Mouse (Mus musculus) liver, embryonic 13.5 days (tissue): ENCODE measurements around the gene Olfr619. TPM values are rescaled to one million over a fixed set of nuclear protein-coding genes. Genes with fewer than 3 reads are reported as not detected.

Source experiments
- ATAC-seq: fragments of 200-750 bp; cut with Nextera tagmentation; 2 replicates; pipeline ENCODE4 v1.8.0; 2017; ENCODE audit warnings: low read depth, mild to moderate bottlenecking, moderate number of reproducible peaks, moderate library complexity
- DNase-seq: peaks from one replicate; pipeline ENCODE4 v3.0.0; 2022
- H3K27ac ChIP-seq: fragments of 300-500 bp; sonication (generic); 2 replicates; pipeline ENCODE4 v1.5.1; 2015; ENCODE audit warnings: moderate library complexity, mild to moderate bottlenecking, inconsistent platforms
- H3K27me3 ChIP-seq: fragments of 300-500 bp; sonication (generic); 2 replicates; pipeline ENCODE4 v1.6.1; 2015; ENCODE audit warnings: mild to moderate bottlenecking, inconsistent platforms
- H3K36me3 ChIP-seq: fragments of 300-500 bp; sonication (generic); 2 replicates; pipeline ENCODE4 v1.6.1; 2015; ENCODE audit warnings: mild to moderate bottlenecking, inconsistent platforms
- H3K4me1 ChIP-seq: fragments of 300-500 bp; sonication (generic); replicated peaks from 2 replicates; pipeline ENCODE4 v1.6.1; 2015; ENCODE audit warnings: inconsistent platforms
- H3K4me2 ChIP-seq: fragments of 300-500 bp; sonication (generic); 2 replicates; pipeline ENCODE4 v1.6.1; 2015; ENCODE audit warnings: inconsistent platforms, mild to moderate bottlenecking, moderate library complexity
- H3K4me3 ChIP-seq: fragments of 300-500 bp; sonication (generic); replicated peaks from 2 replicates; pipeline ENCODE4 v1.5.1; 2015; ENCODE audit warnings: mild to moderate bottlenecking, inconsistent platforms
- H3K9ac ChIP-seq: fragments of 300-500 bp; sonication (generic); 2 replicates; pipeline ENCODE4 v1.6.1; 2015; ENCODE audit warnings: mild to moderate bottlenecking, inconsistent platforms
- H3K9me3 ChIP-seq: fragments of 300-500 bp; sonication (generic); replicated peaks from 2 replicates; pipeline ENCODE4 v1.6.1; 2016; ENCODE audit warnings: inconsistent platforms
- WGBS: fragments of 180-500 bp; shearing (Covaris S2); methylation state at CpG from one replicate; pipeline ENCODE4 v1.1.7; 2015; ENCODE audit not compliant: insufficient replicate concordance; 5-methylcytosine and 5-hydroxymethylcytosine counted together
- polyA plus RNA-seq: library from polyadenylated mRNA; unstranded; fragments of >200 nt; fragmentation: Nextera tagmentation; extraction: Ambion mirVana; gene quantifications from 2 replicates; pipeline ENCODE4 v1.2.1, GENCODE M21; 2015

Gene Olfr619
- not detected in 2 replicates for polyA plus RNA-seq

DNA sequence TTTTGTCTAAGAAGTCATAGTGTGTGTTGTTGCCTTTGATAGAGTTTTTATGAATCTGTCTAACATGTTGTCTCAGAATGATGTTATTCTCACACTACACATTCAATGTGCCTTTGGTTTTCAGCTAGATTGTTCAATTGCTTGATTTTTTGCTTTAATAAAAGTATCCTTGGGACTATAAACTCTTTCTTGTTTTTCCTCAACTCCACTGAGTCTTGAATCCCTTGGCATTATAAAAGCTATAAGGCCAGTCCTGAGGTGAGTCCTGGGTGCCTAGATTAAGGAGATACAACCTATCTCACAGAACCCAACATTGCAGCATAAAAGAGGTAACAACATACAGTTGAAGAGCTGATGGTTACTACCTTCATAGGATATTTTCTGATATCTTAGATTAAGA is at the start of gene Olfr619:
Gene Olfr619 (plus strand): TSS at position 301 of the 400 bp plus-strand sequence.
- H3K4me1 ChIP-seq = no peaks in the 10 kb centered on the region

GRCm38 (mm10) chr7:103555779-103556178 is 44.6 kb upstream of the Olfr619 start, which contains the start of gene Olfr615:
Gene Olfr615 (plus strand): TSS chr7:103556079.
- Histone ChIP-seq H3K27me3 (no peaks in the 10 kb centered on the region), H3K27ac (no peak within 1 kb of the TSS), H3K9me3 (no peaks in the 10 kb centered on the region), H3K4me2 (no peak within 1 kb of the TSS), H3K36me3 (no peaks in the 10 kb centered on the region), H3K9ac (no peak within 1 kb of the TSS), H3K4me1 (no peaks in the 10 kb centered on the region), H3K4me3 (no peak within 1 kb of the TSS)
- DNase-seq = no peak
- WGBS = 43% methylated on average over 2 of the region's 2 CpGs
- ATAC-seq = no peak

More for the DNA sequence above, at the start of gene Olfr619:
- no peak within 1 kb of the TSS for H3K4me3 ChIP-seq
- H3K27me3 ChIP-seq = no peaks in the 10 kb centered on the region
- no peak within 1 kb of the TSS for H3K27ac ChIP-seq
- DNase-seq = no peak
- no peaks in the 10 kb centered on the region for H3K9me3 ChIP-seq
- no peak for ATAC-seq
- no peak within 1 kb of the TSS for H3K4me2 ChIP-seq
- H3K9ac ChIP-seq = no peak within 1 kb of the TSS
- no peaks in the 10 kb centered on the region for H3K36me3 ChIP-seq

DNA sequence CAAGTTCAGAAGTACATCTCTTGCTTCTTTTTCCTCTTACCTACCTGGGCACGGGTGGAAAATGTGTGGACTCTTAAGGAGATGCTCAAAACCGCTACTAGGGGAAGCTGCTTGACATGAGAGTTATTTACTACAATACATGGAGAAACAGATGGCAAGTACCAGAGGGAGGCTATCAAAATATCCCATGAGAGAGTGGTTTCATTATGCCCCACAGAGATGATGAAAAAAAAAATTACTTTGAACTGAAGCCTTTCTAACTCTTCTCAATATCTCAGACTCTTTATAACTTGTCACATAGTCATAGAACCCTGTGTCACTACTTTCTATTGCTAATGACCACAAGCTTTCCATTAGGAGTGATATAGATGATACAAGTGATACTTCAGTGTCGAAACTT is 31.3 kb upstream of the Olfr619 start, which contains the start of gene Olfr616:
Gene Olfr616 (minus strand): TSS at position 101 of the 400 bp plus-strand sequence.
- Histone ChIP-seq H3K27me3 (no peaks in the 10 kb centered on the region), H3K9ac (no peak within 1 kb of the TSS), H3K9me3 (no peaks in the 10 kb centered on the region), H3K27ac (no peak within 1 kb of the TSS), H3K4me2 (no peak within 1 kb of the TSS), H3K36me3 (no peaks in the 10 kb centered on the region), H3K4me3 (no peak within 1 kb of the TSS), H3K4me1 (no peaks in the 10 kb centered on the region)
- DNase-seq (no peak), ATAC-seq (no peak)
- 44% methylated on average over 3 of the region's 3 CpGs for WGBS

DNA sequence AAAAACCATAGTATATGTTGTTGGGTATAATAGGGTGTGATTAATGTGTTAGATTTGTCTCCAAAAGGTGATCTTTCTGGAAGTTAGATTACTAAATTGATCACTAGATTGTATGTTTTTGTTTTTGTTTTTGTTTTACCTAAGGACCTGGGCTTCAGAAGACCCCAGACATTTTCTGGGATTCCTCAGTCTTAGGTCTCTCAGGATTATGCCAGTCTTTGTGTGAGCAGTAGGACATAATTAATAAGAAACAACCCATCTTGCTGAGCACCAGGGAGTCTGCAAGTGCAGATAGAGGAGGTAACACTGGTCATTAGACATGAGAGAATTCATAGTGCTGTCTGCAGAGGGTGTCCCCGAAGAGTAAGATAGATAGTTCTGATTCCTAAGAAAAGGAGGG is 27.6 kb upstream of the Olfr619 start, which contains the start of gene Olfr617:
Gene Olfr617 (plus strand): TSS at position 301 of the 400 bp plus-strand sequence.
- ATAC-seq (no peak), DNase-seq (no peak)
- Histone ChIP-seq H3K4me3 (no peak within 1 kb of the TSS), H3K36me3 (no peaks in the 10 kb centered on the region), H3K4me2 (no peak within 1 kb of the TSS), H3K9ac (no peak within 1 kb of the TSS), H3K27me3 (no peaks in the 10 kb centered on the region), H3K4me1 (no peaks in the 10 kb centered on the region), H3K27ac (no peak within 1 kb of the TSS), H3K9me3 (no peaks in the 10 kb centered on the region)
- 64% methylated on average over 1 of the region's 1 CpGs for WGBS

DNA sequence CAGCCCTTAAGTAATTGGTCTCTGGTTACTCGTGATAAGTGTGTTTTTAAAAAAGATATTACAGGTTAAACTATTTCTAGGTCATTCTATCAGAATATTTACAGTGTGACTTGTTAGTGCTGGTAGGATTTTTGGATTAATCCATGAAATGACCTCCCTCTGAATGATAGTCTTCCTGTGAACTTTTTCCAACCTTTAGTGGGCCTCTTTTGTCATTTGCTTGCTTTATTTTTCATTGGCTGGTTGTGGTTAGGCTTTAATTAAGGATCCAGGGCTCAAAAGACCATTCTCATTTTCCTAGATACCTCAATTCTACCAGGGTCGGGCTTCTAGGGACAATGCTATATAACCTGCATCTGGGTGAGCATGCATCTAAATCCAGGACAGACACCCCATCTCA is 10.6 kb upstream of the Olfr619 start, which contains the start of gene Olfr618:
Gene Olfr618 (plus strand): TSS at position 301 of the 400 bp plus-strand sequence.
- no peak within 1 kb of the TSS for H3K9ac ChIP-seq
- no peaks in the 10 kb centered on the region for H3K36me3 ChIP-seq
- no peaks in the 10 kb centered on the region for H3K9me3 ChIP-seq
- WGBS = 42% methylated on average over 2 of the region's 2 CpGs
- ATAC-seq = no peak
- no peak for DNase-seq
- no peaks in the 10 kb centered on the region for H3K4me1 ChIP-seq
- no peak within 1 kb of the TSS for H3K4me3 ChIP-seq
- no peak within 1 kb of the TSS for H3K27ac ChIP-seq
- no peak within 1 kb of the TSS for H3K4me2 ChIP-seq
- no peaks in the 10 kb centered on the region for H3K27me3 ChIP-seq

DNA sequence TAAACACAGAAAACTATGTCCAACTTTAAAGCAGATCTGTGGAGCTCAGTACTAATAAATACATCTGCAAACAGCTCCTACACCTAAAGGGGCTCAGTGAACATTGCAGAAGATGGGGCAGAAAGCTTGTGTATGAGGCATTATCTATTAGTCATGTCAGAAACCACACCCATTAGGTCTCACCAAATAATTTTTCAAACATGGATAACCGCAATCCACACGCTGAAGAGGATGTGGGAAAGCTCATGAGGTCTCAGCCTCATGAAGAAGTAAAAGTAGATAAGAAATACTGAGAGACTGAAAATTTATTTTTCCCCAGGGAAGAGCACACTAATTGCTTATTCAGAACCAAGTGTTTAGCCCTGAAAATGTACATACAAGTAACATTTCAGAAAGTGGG is 7.0 kb downstream of the Olfr619 start:
- Histone ChIP-seq H3K9ac (no peak overlapping the region), H3K36me3 (no peaks in the 10 kb centered on the region), H3K9me3 (no peaks in the 10 kb centered on the region), H3K27ac (no peak overlapping the region), H3K27me3 (no peaks in the 10 kb centered on the region), H3K4me1 (no peaks in the 10 kb centered on the region), H3K4me3 (no peak overlapping the region), H3K4me2 (no peak overlapping the region)
- ATAC-seq (no peak), DNase-seq (no peak)
- 28% methylated on average over 2 of the region's 2 CpGs for WGBS

- Histone ChIP-seq H3K4me2 (no peak within 1 kb of the TSS), H3K9ac (no peak within 1 kb of the TSS), H3K4me1 (no peaks in the 10 kb centered on the region), H3K9me3 (no peaks in the 10 kb centered on the region), H3K36me3 (no peaks in the 10 kb centered on the region), H3K4me3 (no peak within 1 kb of the TSS), H3K27ac (no peak within 1 kb of the TSS), H3K27me3 (no peaks in the 10 kb centered on the region)
- DNase-seq (no peak), ATAC-seq (no peak)
- 50% methylated on average over 2 of the region's 2 CpGs for WGBS
Measured at GRCm38 (mm10) chr7:103612434-103612833, 12.1 kb downstream of the Olfr619 start, which contains the start of gene Olfr620. Gene Olfr620 (minus strand): TSS chr7:103612534.

DNA sequence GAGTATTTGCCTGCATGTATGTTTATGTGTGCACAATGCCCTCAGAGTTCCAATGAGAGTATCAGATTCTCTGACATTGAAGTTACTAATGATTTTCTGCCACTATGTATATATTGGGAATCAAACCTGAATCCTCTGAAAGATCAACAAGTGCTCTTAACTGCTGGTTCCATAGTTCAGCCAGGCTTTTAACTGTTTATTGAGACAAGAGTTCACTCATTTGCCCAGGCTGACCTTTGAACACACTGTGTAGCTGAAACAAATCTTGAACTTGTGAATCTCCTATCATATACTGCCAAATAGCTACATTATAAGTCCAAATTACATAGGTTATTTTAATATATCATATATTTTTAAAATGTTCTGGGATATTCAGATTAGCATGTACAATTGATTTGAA is 36.4 kb downstream of the Olfr619 start:
- ATAC-seq = peak; percentile 39; the same call in 1 of the 2 replicates
- no peak for DNase-seq
- no peaks in the 10 kb centered on the region for H3K9me3 ChIP-seq
- H3K36me3 ChIP-seq = no peaks in the 10 kb centered on the region
- H3K9ac ChIP-seq = no peak overlapping the region
- no peak overlapping the region for H3K4me2 ChIP-seq
- no peak overlapping the region for H3K4me3 ChIP-seq
- H3K4me1 ChIP-seq = no peaks in the 10 kb centered on the region
- no peaks in the 10 kb centered on the region for H3K27me3 ChIP-seq
- H3K27ac ChIP-seq = no peak overlapping the region

DNA sequence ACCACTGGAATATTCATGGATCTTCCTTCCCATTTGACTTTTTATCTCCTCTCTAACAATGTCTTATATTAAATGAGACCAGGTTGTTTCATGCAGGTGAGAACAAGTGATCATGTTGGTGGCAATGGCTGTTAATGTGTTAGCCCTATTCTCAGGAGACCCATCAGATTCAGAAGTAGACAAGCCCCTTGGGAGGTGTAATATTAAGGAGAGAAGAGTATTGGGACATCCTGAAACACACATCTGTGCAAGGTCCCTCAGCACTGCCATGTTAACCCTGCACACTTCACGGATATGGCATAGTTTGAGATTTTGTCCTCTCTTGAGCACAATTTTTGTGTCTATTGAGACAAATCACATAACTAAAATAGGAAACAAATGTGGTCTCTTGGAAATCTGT is 42.2 kb downstream of the Olfr619 start, which contains the start of gene Olfr622:
Gene Olfr622 (minus strand): TSS at position 101 of the 400 bp plus-strand sequence.
- Histone ChIP-seq H3K9ac (no peak within 1 kb of the TSS), H3K27me3 (no peaks in the 10 kb centered on the region), H3K4me2 (no peak within 1 kb of the TSS), H3K9me3 (no peaks in the 10 kb centered on the region), H3K4me1 (no peaks in the 10 kb centered on the region), H3K4me3 (no peak within 1 kb of the TSS), H3K27ac (no peak within 1 kb of the TSS), H3K36me3 (no peaks in the 10 kb centered on the region)
- no peak for ATAC-seq
- WGBS = 42% methylated on average over 1 of the region's 1 CpGs
- DNase-seq = no peak

DNA sequence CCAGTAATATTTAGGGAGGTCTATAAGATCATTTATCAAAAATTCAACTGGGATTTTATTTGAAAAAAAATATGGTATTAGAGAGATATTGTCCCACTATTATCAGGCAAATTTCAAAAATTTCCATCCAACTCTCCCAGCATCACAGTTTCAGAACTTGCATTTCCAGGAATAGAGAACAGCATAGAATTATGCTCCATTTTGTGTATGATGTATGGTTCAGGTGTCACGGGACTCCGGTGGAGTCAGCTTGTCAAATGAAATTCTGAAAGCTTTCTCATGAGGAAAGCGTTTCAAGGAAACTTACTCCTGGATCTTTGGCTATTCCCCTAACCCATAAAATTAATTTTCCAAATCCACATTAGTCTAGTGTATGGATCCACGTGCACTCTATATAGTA is 43.7 kb downstream of the Olfr619 start:
- H3K4me3 ChIP-seq = no peak overlapping the region
- H3K27me3 ChIP-seq = no peaks in the 10 kb centered on the region
- H3K27ac ChIP-seq = no peak overlapping the region
- H3K4me2 ChIP-seq = no peak overlapping the region
- ATAC-seq (no peak), DNase-seq (no peak)
- no peaks in the 10 kb centered on the region for H3K9me3 ChIP-seq
- H3K4me1 ChIP-seq = no peaks in the 10 kb centered on the region
- H3K36me3 ChIP-seq = no peaks in the 10 kb centered on the region
- H3K9ac ChIP-seq = no peak overlapping the region
- WGBS = 68% methylated on average over 4 of the region's 4 CpGs
